Mouse (Mus musculus) liver, embryonic 14.5 days (tissue): ENCODE data around the gene Minos1.

ENCODE experiments used
- CTCF ChIP-seq: IDR thresholded peaks from 2 replicates; pipeline ENCODE4 v1.5.1; 2016; ENCODE audit warnings: antibody characterized with exemption, low read depth, control low read depth
- EP300 ChIP-seq: IDR thresholded peaks from 2 replicates; pipeline ENCODE4 v1.6.1; 2016; ENCODE audit warnings: antibody characterized with exemption, low read depth

DNA sequence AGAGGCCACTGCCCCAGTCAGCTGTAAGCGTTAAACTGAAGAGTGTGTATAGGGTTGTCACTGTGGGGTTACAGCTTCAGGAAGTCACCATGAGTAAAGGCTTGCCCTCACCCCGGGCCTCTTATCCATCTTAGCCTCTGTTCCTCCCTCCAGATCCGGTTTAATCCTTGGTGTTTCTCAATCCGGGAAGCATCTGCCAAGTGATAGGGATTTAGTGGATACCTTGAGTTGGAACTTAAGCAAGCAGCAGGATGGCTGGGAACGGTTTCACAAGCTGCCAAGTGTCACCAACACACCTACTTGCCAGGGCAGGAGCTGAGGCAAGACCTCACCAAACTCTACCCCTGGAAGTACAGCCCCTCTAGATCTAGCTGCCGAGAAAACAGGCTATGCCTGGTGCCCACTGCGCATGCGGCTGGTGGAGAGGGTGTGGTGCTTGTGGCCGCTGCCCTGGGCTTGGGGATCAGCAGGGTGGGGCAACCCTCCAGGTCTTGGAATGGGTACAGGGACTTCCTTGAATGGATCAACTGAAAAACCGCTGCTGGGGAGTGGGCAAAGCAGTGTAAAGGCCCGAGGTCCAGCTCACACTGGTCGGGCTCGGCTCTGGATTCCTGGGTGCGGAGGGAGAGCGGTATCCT is 40.5 kb downstream of the Minos1 start:
- TF ChIP-seq EP300 (no peak), CTCF (no peak)
